Mouse (Mus musculus): ENCODE results near the gene Il2ra. TPM values are rescaled to one million over a fixed set of nuclear protein-coding genes. Genes with fewer than 3 reads are reported as not detected.
"Not testable (repeated sequence)": the region's sequence is repeated elsewhere in the genome, so short reads cannot be mapped to it uniquely, and the experiment has no call there.

Gene Il2ra
- polyA plus RNA-seq, 1 experiment from 2014 or later: not detected

- not testable (repeated sequence) for H3K4me3 ChIP-seq (ENCODE audit: low read depth, low read length); H3K27me3 ChIP-seq (ENCODE audit: control insufficient read depth, insufficient read depth, low read length)
These were observed 29.7 kb upstream of the Il2ra start for GRCm38 (mm10) chr2:11612939-11613338.

GRCm38 (mm10) chr2:11616846-11617245 lies 25.8 kb upstream of the Il2ra start:
- Histone ChIP-seq H3K4me3 (ENCODE audit: low read depth, low read length) (no peak overlapping the region), H3K36me3 (ENCODE audit: control insufficient read depth, insufficient read depth, low read length) (no peaks in the 10 kb centered on the region), H3K4me2 (ENCODE audit: low read depth, severe bottlenecking) (no peak overlapping the region), H3K27ac (replicated peaks; ENCODE audit: low read depth, low read length) (no peak overlapping the region), H3K4me1 (ENCODE audit: control insufficient read depth, insufficient read depth, low read length) (no peaks in the 10 kb centered on the region), H3K9me3 (ENCODE audit: control insufficient read depth, low read length) (no peaks in the 10 kb centered on the region), H3K9ac (ENCODE audit: low read length) (no peak overlapping the region), H3K27me3 (ENCODE audit: control insufficient read depth, insufficient read depth, low read length) (no peaks in the 10 kb centered on the region)
- ATAC-seq (ENCODE audit: insufficient number of reproducible peaks, low FRiP score, low TSS enrichment, low read depth): no peak
- DNase-seq (ENCODE audit: low spot score): no peak
- WGBS: 92% methylated on average over 9 of the region's 9 CpGs

More at GRCm38 (mm10) chr2:11612939-11613338, 29.7 kb upstream of the Il2ra start:
- H3K9me3 ChIP-seq (ENCODE audit: control insufficient read depth, low read length); H3K27ac ChIP-seq (replicated peaks; ENCODE audit: low read depth, low read length); H3K9ac ChIP-seq (ENCODE audit: low read length); H3K36me3 ChIP-seq (ENCODE audit: control insufficient read depth, insufficient read depth, low read length); DNase-seq (ENCODE audit: low spot score); ATAC-seq (ENCODE audit: insufficient number of reproducible peaks, low FRiP score, low TSS enrichment, low read depth); H3K4me2 ChIP-seq (ENCODE audit: low read depth, severe bottlenecking); H3K4me1 ChIP-seq (ENCODE audit: control insufficient read depth, insufficient read depth, low read length): not testable (repeated sequence)
- 88% methylated on average over 6 of the region's 6 CpGs for WGBS

- H3K4me2 ChIP-seq (ENCODE audit: low read depth, severe bottlenecking): no peak overlapping the region
- no peak for DNase-seq (ENCODE audit: low spot score)
- WGBS: 81% methylated on average over 2 of the region's 2 CpGs
- no peak overlapping the region for H3K9ac ChIP-seq (ENCODE audit: low read length)
- no peak overlapping the region for H3K27ac ChIP-seq (replicated peaks; ENCODE audit: low read depth, low read length)
- no peaks in the 10 kb centered on the region for H3K27me3 ChIP-seq (ENCODE audit: control insufficient read depth, insufficient read depth, low read length)
- no peak for ATAC-seq (ENCODE audit: insufficient number of reproducible peaks, low FRiP score, low TSS enrichment, low read depth)
- no peaks in the 10 kb centered on the region for H3K36me3 ChIP-seq (ENCODE audit: control insufficient read depth, insufficient read depth, low read length)
- H3K4me3 ChIP-seq (ENCODE audit: low read depth, low read length): no peak overlapping the region
- no peaks in the 10 kb centered on the region for H3K4me1 ChIP-seq (ENCODE audit: control insufficient read depth, insufficient read depth, low read length)
- no peaks in the 10 kb centered on the region for H3K9me3 ChIP-seq (ENCODE audit: control insufficient read depth, low read length)
These were observed 23.0 kb upstream of the Il2ra start for GRCm38 (mm10) chr2:11619598-11619997.

- no peak overlapping the region for H3K4me2 ChIP-seq (ENCODE audit: low read depth, severe bottlenecking)
- DNase-seq (ENCODE audit: low spot score) (no peak), ATAC-seq (ENCODE audit: insufficient number of reproducible peaks, low FRiP score, low TSS enrichment, low read depth) (no peak)
- no peak overlapping the region for H3K27ac ChIP-seq (replicated peaks; ENCODE audit: low read depth, low read length)
- H3K36me3 ChIP-seq (ENCODE audit: control insufficient read depth, insufficient read depth, low read length): no peaks in the 10 kb centered on the region
- 85% methylated on average over 8 of the region's 8 CpGs for WGBS
- H3K9ac ChIP-seq (ENCODE audit: low read length): no peak overlapping the region
- no peaks in the 10 kb centered on the region for H3K4me1 ChIP-seq (ENCODE audit: control insufficient read depth, insufficient read depth, low read length)
- no peak overlapping the region for H3K4me3 ChIP-seq (ENCODE audit: low read depth, low read length)
- H3K9me3 ChIP-seq (ENCODE audit: control insufficient read depth, low read length): no peaks in the 10 kb centered on the region
- no peaks in the 10 kb centered on the region for H3K27me3 ChIP-seq (ENCODE audit: control insufficient read depth, insufficient read depth, low read length)
These were observed 19.4 kb upstream of the Il2ra start for GRCm38 (mm10) chr2:11623173-11623572.

- Histone ChIP-seq H3K4me3 (ENCODE audit: low read depth, low read length) (no peak overlapping the region), H3K9ac (ENCODE audit: low read length) (no peak overlapping the region), H3K27me3 (ENCODE audit: control insufficient read depth, insufficient read depth, low read length) (no peaks in the 10 kb centered on the region), H3K27ac (replicated peaks; ENCODE audit: low read depth, low read length) (no peak overlapping the region), H3K4me1 (ENCODE audit: control insufficient read depth, insufficient read depth, low read length) (no peaks in the 10 kb centered on the region), H3K4me2 (ENCODE audit: low read depth, severe bottlenecking) (no peak overlapping the region), H3K36me3 (ENCODE audit: control insufficient read depth, insufficient read depth, low read length) (no peaks in the 10 kb centered on the region), H3K9me3 (ENCODE audit: control insufficient read depth, low read length) (no peaks in the 10 kb centered on the region)
- DNase-seq (ENCODE audit: low spot score): no peak
- WGBS: 93% methylated on average over 2 of the region's 2 CpGs
- no peak for ATAC-seq (ENCODE audit: insufficient number of reproducible peaks, low FRiP score, low TSS enrichment, low read depth)
These were observed 18.9 kb upstream of the Il2ra start for GRCm38 (mm10) chr2:11623726-11624125.

GRCm38 (mm10) chr2:11625890-11626289 lies 16.7 kb upstream of the Il2ra start, which contains the start of gene Gm17490:
Gm17490 (minus strand) TSS chr2:11626264.
- H3K27ac ChIP-seq (replicated peaks; ENCODE audit: low read depth, low read length): no peak within 1 kb of the TSS
- DNase-seq (ENCODE audit: low spot score) (no peak), ATAC-seq (ENCODE audit: insufficient number of reproducible peaks, low FRiP score, low TSS enrichment, low read depth) (no peak)
- no peaks in the 10 kb centered on the region for H3K4me1 ChIP-seq (ENCODE audit: control insufficient read depth, insufficient read depth, low read length)
- H3K36me3 ChIP-seq (ENCODE audit: control insufficient read depth, insufficient read depth, low read length): no peaks in the 10 kb centered on the region
- H3K4me2 ChIP-seq (ENCODE audit: low read depth, severe bottlenecking): no peak within 1 kb of the TSS
- 92% methylated on average over 5 of the region's 5 CpGs for WGBS
- H3K27me3 ChIP-seq (ENCODE audit: control insufficient read depth, insufficient read depth, low read length): no peaks in the 10 kb centered on the region
- H3K4me3 ChIP-seq (ENCODE audit: low read depth, low read length): no peak within 1 kb of the TSS
- no peaks in the 10 kb centered on the region for H3K9me3 ChIP-seq (ENCODE audit: control insufficient read depth, low read length)
- no peak within 1 kb of the TSS for H3K9ac ChIP-seq (ENCODE audit: low read length)

- DNase-seq (ENCODE audit: low spot score) (no peak), ATAC-seq (ENCODE audit: insufficient number of reproducible peaks, low FRiP score, low TSS enrichment, low read depth) (no peak)
- Histone ChIP-seq H3K9me3 (ENCODE audit: control insufficient read depth, low read length) (no peaks in the 10 kb centered on the region), H3K4me1 (ENCODE audit: control insufficient read depth, insufficient read depth, low read length) (no peaks in the 10 kb centered on the region), H3K9ac (ENCODE audit: low read length) (no peak overlapping the region), H3K27me3 (ENCODE audit: control insufficient read depth, insufficient read depth, low read length) (no peaks in the 10 kb centered on the region), H3K36me3 (ENCODE audit: control insufficient read depth, insufficient read depth, low read length) (no peaks in the 10 kb centered on the region), H3K4me3 (ENCODE audit: low read depth, low read length) (no peak overlapping the region), H3K27ac (replicated peaks; ENCODE audit: low read depth, low read length) (no peak overlapping the region), H3K4me2 (ENCODE audit: low read depth, severe bottlenecking) (no peak overlapping the region)
- WGBS: 87% methylated on average over 6 of the region's 6 CpGs
These were observed 7.6 kb upstream of the Il2ra start for GRCm38 (mm10) chr2:11635035-11635434.

GRCm38 (mm10) chr2:11635471-11636137 lies 7.0 kb upstream of the Il2ra start:
- WGBS: 94% methylated on average over 5 of the region's 5 CpGs
- Histone ChIP-seq H3K9ac (ENCODE audit: low read length) (no peak overlapping the region), H3K4me3 (ENCODE audit: low read depth, low read length) (no peak overlapping the region), H3K4me1 (ENCODE audit: control insufficient read depth, insufficient read depth, low read length) (no peaks in the 10 kb centered on the region), H3K27ac (replicated peaks; ENCODE audit: low read depth, low read length) (no peak overlapping the region), H3K9me3 (ENCODE audit: control insufficient read depth, low read length) (no peaks in the 10 kb centered on the region), H3K27me3 (ENCODE audit: control insufficient read depth, insufficient read depth, low read length) (no peaks in the 10 kb centered on the region), H3K36me3 (ENCODE audit: control insufficient read depth, insufficient read depth, low read length) (no peaks in the 10 kb centered on the region), H3K4me2 (ENCODE audit: low read depth, severe bottlenecking) (no peak overlapping the region)
- ATAC-seq (ENCODE audit: insufficient number of reproducible peaks, low FRiP score, low TSS enrichment, low read depth) (no peak), DNase-seq (ENCODE audit: low spot score) (no peak)

GRCm38 (mm10) chr2:11636138-11636480 lies 6.5 kb upstream of the Il2ra start:
- no peak for ATAC-seq (ENCODE audit: insufficient number of reproducible peaks, low FRiP score, low TSS enrichment, low read depth)

More at GRCm38 (mm10) chr2:11636138-11636480, 6.5 kb upstream of the Il2ra start:
- DNase-seq (ENCODE audit: low spot score): no peak
- 79% methylated on average over 3 of the region's 3 CpGs for WGBS
- Histone ChIP-seq H3K27ac (replicated peaks; ENCODE audit: low read depth, low read length) (no peak overlapping the region), H3K9ac (ENCODE audit: low read length) (no peak overlapping the region), H3K36me3 (ENCODE audit: control insufficient read depth, insufficient read depth, low read length) (no peaks in the 10 kb centered on the region), H3K4me3 (ENCODE audit: low read depth, low read length) (no peak overlapping the region), H3K27me3 (ENCODE audit: control insufficient read depth, insufficient read depth, low read length) (no peaks in the 10 kb centered on the region), H3K9me3 (ENCODE audit: control insufficient read depth, low read length) (no peaks in the 10 kb centered on the region), H3K4me2 (ENCODE audit: low read depth, severe bottlenecking) (no peak overlapping the region), H3K4me1 (ENCODE audit: control insufficient read depth, insufficient read depth, low read length) (no peaks in the 10 kb centered on the region)

Measured in limb, embryonic 11.5 days (tissue).